Mouse (Mus musculus): ENCODE measurements around the gene Eci1. TPM values are rescaled to one million over a fixed set of nuclear protein-coding genes. Genes with fewer than 3 reads are reported as not detected.

Eci1 gene
- total RNA-seq, 2 experiments from 2014 or later: 428 to 461 TPM

DNA sequence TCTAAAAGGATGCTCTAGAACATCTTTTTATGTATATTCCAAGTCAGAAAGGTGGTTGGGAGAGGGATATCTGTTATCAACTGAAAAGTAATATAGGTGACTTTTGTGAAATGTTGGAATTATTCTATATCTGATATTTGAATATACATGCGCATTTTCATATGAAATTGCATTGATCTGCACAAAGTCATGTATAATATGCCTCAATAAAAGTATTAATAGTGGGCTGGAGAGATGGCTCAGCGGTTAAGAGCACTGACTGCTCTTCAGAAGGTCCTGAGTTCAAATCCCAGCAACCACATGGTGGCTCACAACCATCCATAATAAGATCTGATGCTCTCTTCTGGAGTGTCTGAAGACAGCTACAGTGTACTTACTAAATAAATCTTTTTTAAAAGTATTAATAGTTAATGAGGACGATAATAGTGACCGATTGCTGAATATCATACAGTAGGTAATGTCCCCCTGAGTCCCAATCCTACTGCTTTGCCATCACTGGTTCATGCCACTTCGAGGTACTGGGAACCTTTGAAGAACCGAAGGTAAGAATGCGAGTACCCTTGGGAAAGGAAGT is 43.0 kb downstream of the Eci1 start:
- intact Hi-C loops (cut with DNase I): no loop called here

GRCm38 (mm10) chr17:24469910-24470602 is 43.6 kb downstream of the Eci1 start, which contains the start of the genes E4f1 and Pgp:
Gene E4f1 (minus strand): TSS chr17:24470313.
Gene Pgp (plus strand): TSS chr17:24470392.
- DNase-seq: peak; percentile 99
- intact Hi-C loops (cut with DNase I): no loop called here

More for the DNA sequence above, 43.0 kb downstream of the Eci1 start:
- no peak for DNase-seq

DNA sequence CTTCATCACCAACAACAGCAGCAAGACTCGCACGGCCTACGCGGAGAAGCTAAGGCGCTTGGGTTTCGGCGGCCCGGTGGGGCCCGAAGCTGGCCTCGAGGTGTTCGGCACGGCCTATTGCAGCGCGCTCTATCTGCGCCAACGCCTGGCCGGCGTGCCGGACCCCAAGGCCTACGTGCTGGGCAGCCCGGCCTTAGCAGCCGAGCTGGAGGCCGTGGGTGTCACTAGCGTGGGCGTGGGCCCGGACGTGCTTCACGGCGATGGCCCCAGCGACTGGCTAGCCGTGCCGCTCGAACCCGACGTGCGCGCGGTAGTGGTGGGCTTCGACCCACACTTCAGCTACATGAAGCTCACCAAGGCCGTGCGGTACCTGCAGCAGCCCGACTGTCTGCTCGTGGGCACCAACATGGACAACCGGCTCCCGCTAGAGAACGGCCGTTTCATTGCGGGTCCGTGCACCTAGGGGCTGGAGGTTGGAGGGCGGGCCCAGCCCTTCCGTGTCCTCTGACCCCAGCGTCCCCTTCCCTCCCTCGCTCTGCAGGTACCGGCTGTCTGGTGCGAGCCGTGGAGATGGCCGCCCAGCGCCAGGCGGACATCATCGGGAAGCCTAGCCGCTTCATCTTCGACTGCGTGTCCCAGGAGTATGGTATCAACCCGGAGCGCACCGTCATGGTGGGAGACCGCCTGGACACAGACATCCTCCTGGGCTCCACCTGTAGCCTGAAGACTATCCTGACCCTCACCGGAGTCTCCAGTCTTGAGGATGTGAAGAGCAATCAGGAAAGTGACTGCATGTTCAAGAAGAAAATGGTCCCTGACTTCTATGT is 44.5 kb downstream of the Eci1 start:
- intact Hi-C loops (cut with DNase I): no loop called here

DNA sequence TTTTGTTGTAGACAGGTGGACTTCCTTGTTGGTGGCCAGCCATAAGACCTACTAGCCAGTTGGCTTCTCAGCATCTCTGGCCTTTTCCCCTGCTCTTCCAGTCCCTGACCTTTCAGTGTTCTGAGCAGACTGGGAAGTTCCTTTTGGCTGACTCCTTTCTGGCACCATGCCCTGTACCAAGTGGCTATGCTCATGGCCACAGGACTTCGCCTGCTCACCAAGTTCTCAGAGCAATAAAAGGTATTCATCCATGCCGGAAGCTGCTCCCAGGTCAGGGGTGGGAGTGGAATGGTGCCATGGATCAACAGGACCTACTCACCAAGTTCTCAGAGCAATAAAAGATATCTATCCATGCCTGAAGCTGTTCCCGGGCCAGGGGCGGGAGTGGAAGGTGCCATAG is 46.1 kb downstream of the Eci1 start:
- intact Hi-C loops (cut with DNase I): no loop called here

More for the DNA sequence above, 44.5 kb downstream of the Eci1 start:
- DNase-seq: peak in 1 of 2 experiments; percentile 27

DNA sequence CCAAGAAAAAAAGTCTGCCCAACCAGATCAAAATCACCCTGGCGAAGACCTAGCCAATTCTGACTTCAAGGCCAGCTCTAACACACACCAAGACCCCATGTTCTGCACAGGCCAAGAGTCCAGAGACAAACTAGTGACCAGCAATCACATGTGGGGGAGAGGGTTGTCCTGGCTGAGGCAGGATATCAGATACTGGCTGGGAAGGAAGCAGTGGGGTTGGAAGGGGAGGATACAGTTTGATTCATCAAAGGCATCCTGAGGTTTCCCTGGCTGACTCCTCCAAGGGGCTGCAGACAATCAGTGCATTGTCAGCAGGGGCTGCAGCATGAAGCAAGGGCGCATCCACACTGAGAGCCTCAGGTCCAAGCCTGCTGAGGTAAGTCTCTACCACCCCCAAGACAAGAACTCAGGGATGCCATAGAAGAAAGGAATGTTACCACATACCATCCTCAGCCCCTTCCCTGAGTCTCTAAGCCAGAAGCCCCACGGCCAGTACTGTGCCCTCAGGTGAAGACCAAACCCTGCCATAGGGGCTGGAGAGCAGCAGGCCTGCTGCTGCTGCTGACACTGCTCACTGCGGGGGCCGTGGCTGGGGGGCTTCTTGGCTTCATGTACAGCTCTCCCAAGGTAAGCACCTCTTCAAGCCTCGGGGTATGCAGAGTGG is 47.3 kb downstream of the Eci1 start, which contains the start of gene Bricd5:
Bricd5 (plus strand) TSS at position 273 of the 664 bp plus-strand sequence.
- no peak for DNase-seq
- intact Hi-C loops (cut with DNase I): no loop called here

More for the DNA sequence above, 46.1 kb downstream of the Eci1 start:
- DNase-seq: peak; percentile 59 to 60

GRCm38 (mm10) chr17:24474557-24474956 is 48.1 kb downstream of the Eci1 start:
- intact Hi-C loops (cut with DNase I): no loop called here
- no peak for DNase-seq

- no peak for DNase-seq
- intact Hi-C loops (cut with DNase I): no loop called here
Observed at GRCm38 (mm10) chr17:24475586-24475985, 49.1 kb downstream of the Eci1 start.

DNA sequence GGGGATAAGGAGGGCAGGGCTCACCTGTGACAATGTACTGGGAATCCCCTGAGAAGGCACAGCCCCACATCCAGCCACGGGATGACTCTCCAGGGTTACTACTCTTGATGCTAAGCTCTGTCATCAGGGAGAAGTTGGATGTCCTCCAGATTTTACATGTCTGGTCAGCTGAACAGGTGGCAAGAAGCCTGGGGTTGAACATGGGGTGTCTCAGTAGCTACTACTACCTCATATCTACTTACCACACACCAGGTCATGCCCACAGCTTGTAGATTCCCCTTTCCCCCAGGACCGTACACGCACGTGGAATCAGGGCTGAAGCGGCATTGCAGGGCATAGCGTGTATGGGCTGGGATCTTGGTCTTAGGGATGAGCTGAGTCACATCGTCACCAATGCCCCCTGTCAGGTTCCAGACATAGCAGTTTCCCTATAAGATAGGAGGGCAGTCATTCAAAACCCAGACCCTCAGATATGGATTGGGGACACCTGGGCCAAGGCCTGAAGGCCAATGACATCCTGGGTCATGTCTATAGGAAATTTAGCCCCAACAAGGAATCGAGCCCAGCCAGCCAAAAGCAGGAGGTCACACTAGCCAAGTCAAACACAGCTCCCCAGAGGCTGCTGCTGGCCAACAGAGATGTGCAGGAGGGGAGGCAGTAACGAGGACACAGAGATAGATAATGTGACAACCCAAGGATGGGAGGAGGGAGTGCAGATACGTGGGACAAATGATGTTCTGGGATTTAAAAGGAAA is 49.8 kb downstream of the Eci1 start:
- no peak for DNase-seq
- intact Hi-C loops (cut with DNase I): no loop called here

GRCm38 (mm10) chr17:24477053-24477984 is 50.9 kb downstream of the Eci1 start:
- intact Hi-C loops (cut with DNase I): no loop called here
- DNase-seq: no peak

DNA sequence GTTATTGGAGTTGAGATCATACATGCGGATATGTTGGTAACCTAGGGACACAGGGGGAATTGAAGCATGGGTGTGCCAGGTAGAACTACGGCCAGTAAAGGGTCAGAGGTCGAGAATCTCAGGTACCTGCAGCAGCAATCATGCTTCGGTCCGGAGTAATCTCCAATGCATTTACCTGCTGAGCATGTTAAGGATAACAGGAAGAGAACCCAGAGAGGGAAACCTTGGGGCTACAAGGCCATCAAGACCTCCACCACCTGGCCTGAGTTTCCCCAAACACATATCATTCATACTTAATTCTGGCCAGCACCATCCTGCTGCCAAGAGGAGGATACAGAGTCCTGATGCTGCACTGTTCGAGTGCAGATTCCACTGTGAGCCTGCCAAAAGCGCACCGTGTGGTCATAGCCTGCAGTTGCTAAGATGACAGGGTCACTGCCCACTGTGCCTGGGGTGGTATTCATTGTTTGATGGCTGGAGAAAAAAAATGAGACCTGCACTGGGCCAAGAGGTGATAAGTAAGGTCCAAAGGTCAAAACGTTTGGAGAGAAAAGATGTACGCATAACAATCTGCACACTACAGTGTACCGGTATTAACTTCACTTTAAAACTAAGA is 51.7 kb downstream of the Eci1 start:
- intact Hi-C loops (cut with DNase I): no loop called here
- DNase-seq: no peak

- intact Hi-C loops (cut with DNase I): no loop called here
- DNase-seq: peak; percentile 98 to 99
Observed at GRCm38 (mm10) chr17:24478663-24479380, 52.4 kb downstream of the Eci1 start, which contains the start of gene Mlst8. Gene Mlst8 (minus strand): TSS chr17:24479078.

DNA sequence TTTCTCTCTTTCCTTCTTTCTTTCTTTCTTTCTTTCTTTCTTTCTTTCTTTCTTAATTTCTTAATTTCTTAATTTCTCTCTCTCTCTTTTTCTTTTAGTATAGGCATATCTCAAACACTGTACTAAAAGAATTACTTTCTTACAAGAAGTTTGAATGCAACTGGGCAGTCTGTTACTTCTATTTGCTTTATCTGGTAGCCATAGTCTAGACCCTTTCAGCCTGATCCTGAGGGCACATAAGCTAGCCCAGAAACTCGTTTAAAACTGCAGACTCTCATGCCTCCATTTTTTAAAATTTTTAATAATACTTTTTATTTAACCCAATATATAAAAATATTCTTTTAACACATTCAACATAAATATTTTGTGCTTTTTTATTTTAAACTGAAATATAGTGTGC is 53.0 kb downstream of the Eci1 start:
- DNase-seq: no peak
- intact Hi-C loops (cut with DNase I): no loop called here

- intact Hi-C loops (cut with DNase I): loop anchor here (5.0 kb wide), 1 partner anchor 47 kb away; the partner anchor contains the start of gene Traf7
- no peak for DNase-seq
Observed at GRCm38 (mm10) chr17:24480201-24480826, 53.9 kb downstream of the Eci1 start.

- no peak for DNase-seq
- intact Hi-C loops (cut with DNase I): loop anchor here (5.0 kb wide), 1 partner anchor 46 kb away; the partner anchor contains the start of gene Traf7
Observed at GRCm38 (mm10) chr17:24481027-24481815, 54.8 kb downstream of the Eci1 start.

DNA sequence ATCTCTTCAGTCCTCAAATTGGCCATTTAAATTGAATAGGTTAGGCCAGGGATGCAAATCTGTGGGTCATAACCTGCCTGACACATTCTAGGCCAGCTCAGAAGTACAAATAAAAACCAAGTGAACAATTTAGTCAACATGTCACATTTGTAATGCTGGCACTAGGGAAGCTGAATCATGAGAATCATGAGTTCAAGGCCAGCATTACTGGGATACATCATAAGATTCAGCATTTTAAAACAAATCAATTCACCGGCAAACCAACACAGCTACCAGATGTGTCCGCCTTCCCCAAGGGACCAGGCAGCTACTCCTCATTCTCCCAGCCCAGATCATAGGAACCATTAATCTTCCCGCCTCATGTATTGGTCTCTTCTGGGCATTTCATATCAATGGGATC is 57.1 kb downstream of the Eci1 start:
- intact Hi-C loops (cut with DNase I): loop anchor here (5.0 kb wide), 1 partner anchor 44 kb away; the partner anchor contains the start of gene Traf7
- DNase-seq: no peak

Measured in heart, postnatal 14 days (tissue).